Mouse (Mus musculus): Measurements from ENCODE around the gene Ryr1.

Gene Ryr1

GRCm38 (mm10) chr7:29032685-29033084, 92.3 kb downstream of the Ryr1 start:
- DNase-seq (ENCODE audit: low spot score): no peak

DNA sequence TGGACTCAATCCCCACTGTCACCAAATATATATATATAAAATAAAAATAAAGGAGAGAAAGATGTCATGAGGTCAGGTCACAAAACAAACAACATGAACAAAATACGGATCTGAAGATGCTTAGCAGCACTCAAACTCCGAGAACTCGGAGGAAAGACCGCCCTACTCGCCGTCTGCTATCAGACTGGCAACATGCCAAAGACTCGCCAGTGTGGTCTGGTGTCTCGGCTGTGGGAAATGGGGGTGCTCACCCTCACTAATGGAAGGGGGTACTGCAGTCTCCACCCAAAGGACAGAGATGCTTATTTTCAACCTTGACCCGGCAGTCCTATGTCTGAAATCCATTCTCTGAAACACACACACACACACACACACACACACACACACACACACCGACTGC, 93.3 kb downstream of the Ryr1 start:
- DNase-seq (ENCODE audit: low spot score): no peak

DNA sequence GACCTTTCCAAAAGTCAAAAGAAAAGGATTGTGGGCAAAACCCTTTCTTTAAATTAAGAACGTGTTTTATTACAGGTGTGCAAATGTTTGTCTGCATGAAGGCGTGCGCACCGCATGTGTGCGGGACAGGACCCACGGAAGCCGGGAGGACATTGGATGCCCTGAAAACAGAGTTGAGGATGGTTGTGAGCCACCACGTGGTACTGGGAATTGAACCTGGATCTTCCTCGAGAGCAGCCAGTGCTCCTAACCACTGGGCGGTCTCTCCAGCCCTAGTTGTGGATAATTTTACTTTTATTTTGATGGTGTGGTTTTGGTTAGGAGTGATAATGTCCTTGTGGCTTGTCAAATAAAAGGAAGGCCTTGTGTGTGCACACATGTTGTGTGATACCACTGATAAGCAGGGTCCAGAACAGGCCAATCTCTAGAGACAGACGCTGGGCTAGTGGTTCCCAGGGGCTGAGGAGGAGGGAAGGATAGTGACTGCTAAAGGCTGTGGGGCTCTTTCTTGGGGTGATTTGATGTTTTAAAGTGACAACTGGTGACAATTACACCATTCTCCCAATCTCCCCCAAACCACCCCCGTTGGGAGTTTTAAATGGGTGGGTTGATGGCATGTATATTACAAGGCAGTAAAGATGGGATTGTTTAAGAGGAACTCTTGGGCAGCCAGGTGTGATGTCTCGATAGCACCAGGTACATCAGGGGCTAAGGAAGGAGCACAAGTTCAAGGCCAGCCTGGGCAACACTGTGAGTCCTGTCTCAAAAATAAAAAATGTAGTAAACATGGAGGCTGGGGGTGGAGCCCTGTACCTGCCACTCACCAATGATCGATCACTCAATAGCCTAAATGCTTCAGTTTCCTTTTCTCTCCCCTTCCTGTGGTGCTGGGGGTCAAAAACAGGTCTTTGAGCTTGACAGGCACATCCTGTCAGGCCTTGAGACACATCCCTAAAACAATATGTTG, 95.0 kb downstream of the Ryr1 start:
- no peak for DNase-seq (ENCODE audit: low spot score)

GRCm38 (mm10) chr7:29028761-29029160, 96.2 kb downstream of the Ryr1 start:
- no peak for DNase-seq (ENCODE audit: low spot score)

DNA sequence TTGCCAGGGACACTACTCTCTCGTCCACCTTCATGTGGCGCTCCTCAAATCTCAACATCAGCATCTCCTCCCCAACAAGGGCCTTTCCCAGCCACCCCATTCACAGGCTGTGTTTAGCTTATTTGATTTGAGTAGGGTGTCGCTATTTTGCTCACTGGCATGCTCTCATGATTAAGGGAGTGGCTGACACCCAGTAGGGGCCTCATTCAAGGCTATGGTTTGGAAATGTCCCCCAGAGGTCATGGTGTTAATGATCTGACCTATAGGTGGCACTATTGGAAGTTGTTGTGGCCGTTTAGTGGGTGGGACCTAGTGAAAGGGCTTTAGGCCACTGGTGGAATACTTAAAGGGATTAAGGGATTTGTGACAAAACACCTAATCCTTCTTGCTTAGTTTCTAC, 98.2 kb downstream of the Ryr1 start:
- no peak for DNase-seq (ENCODE audit: low spot score)

DNA sequence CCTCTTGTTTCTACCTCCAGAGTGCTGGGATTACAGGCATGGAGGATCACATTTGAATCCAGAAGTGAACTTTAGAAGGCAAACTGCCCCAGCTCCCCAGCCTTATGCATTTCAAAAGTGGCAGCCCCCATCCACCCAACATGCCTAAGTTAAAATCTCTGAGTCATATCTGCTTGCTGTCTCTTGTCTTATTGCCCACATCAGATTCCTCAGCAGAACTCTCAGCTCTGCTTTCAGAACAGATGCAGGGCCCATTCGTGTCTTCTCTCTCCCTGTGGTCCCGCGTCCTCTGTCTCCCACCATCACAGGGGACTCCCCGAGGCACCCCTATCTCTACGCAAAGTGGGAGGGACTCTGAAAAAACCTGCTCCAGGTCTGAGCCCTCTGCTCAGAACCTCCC, 98.8 kb downstream of the Ryr1 start:
- DNase-seq (ENCODE audit: low spot score): no peak

DNA sequence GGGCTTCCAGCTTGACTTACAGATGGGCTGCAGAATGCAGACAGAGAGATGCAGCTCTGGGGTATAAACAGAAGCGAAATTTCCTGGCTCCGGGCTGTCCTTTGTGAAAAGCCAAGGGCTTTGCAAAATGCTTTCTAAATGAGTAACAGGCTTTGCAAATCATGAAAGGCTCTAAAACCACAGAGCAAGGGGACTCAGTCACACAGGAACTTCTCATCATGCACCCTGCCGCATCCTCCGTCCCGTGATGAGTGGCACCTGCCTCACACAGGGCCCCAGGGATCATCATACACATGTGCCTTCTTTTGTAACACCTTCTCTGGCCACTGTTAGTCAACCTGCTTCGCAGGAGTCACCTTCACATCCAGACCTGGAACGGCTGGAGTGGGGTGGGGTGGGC, 99.4 kb downstream of the Ryr1 start:
- no peak for DNase-seq (ENCODE audit: low spot score)

GRCm38 (mm10) chr7:29023514-29023913, 101.5 kb downstream of the Ryr1 start:
- DNase-seq (ENCODE audit: low spot score): no peak

DNA sequence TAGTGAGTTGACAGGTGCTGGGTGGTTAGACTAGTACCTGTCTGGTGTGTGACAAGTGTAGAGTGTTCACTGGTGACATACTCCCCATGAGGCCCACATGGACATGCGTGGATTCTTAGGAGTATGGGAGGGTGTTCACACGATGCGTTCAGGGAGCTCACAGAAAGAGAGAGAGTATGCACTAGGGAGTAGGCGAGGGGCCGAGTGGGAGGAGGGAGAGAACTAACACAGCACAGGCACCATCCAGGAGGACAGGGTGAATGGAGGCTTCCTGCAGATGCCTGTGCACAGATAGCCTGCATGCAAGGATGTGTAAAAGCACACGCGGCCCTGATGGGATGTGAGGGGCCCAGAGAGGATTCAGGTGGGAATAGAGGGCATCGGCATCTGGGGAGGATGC, 102.5 kb downstream of the Ryr1 start:
- no peak for DNase-seq (ENCODE audit: low spot score)

- no peak for DNase-seq (ENCODE audit: low spot score)
These were observed 105.3 kb downstream of the Ryr1 start for GRCm38 (mm10) chr7:29019447-29020220.

- DNase-seq (ENCODE audit: low spot score): no peak
These were observed 107.8 kb downstream of the Ryr1 start for GRCm38 (mm10) chr7:29017222-29017621.

DNA sequence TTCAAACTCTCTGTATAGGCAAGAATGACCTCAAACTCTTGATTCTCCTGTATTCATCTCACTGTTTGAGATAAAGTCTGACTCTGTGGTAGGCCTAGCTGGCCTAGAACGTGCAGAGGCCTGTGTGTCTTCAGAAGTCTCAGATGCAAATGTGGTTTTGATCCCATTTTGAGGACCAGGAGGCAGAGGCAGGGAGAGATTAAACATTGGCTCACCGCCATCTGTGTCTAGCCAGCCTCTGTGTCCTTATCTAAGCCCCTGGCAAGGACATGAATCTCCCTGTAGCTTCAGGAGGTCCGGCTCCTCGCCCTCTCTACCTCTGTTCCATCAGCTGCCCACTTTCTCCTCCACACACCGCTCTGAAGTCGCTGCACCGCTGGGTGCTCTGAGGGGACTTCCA, 108.5 kb downstream of the Ryr1 start:
- no peak for DNase-seq (ENCODE audit: low spot score)

GRCm38 (mm10) chr7:29014984-29015383, 110.0 kb downstream of the Ryr1 start:
- no peak for DNase-seq (ENCODE audit: low spot score)

- no peak for DNase-seq (ENCODE audit: low spot score)
These were observed 116.3 kb downstream of the Ryr1 start for GRCm38 (mm10) chr7:29008714-29009113.

- DNase-seq (ENCODE audit: low spot score): no peak
These were observed 116.8 kb downstream of the Ryr1 start for GRCm38 (mm10) chr7:29008171-29008570.

DNA sequence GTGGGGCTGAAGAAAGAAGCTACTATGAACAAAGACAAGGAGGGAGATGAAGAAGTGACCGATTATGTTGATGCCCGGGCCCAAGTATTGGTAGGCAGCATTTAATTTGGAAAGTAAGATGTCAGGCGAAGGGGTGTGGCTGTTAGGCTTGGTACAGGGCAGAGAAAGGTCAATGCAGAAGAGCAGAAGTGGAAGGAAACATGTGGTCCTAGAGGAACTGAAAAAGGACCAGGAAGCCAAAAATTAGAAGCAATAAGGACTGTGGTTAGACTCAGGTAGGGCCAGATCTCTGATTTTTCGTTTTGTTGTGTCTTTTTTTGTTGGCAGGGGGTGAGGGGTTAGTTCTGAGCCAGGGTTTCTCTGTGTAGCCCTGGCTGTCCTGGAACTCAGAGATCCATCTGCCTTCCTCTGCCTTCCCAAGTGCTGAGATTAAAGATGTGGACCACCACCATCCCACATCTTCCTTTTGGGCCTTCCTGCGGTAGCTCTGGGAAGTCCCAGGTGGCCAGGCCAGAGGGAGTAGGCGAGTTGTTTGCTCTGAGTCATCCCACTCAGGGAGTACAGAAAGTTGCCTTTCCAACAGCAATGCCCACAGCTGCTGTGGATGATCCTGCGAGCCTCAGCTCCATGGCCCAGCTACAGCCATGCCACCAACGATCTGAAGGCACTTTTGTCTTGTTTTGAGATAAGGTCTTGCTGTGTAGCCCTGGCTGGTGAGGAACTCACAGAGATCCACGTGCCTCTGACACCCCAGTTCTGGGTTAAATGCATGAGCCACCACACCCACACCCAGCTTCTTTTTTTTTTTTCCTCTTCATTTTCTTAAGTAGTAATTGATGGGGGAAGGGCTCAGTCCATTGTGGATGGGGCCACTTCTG, 117.5 kb downstream of the Ryr1 start:
- DNase-seq (ENCODE audit: low spot score): no peak

GRCm38 (mm10) chr7:29000651-29001605, 124.1 kb downstream of the Ryr1 start:
- DNase-seq (ENCODE audit: low spot score): peak; percentile 24

DNA sequence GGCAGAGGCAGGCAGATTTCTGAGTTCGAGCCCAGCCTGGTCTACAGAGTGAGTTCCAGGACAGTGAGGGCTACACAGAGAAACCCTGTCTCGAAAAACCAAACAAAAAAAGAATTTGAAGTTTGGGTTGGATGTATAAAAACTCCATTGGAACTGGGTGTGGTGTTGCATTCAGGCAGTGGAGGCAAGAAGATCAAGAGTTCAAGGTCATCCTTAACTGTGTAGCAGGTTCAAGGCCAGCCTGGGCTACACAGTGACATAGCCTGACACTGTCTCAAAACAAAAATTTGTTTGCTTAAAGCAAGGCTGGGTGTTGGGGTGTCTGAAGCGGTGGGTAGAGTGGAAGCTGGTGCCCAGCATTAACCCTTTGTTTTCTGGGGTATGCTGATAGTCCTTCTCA, 131.6 kb downstream of the Ryr1 start:
- DNase-seq (ENCODE audit: low spot score): no peak

DNA sequence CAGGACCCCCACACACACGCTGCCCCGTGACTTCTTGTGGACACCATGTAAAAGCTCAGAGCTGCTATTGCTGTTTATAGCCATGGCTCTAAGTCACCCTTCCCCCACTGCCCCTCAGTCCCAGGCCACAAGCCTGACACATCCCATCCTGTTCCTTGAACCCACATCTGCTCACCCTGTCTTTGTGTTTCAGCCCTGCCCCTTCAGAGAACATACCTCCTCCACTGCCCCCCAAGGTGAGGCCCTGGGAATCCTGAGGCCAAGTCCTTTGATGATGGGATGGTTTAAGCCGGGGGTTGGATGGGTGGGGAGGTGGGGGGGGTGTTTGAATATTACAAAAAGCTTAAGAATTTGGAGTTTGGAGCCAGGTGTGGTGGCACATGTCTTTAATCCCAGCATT, 132.0 kb downstream of the Ryr1 start:
- DNase-seq (ENCODE audit: low spot score): no peak

DNA sequence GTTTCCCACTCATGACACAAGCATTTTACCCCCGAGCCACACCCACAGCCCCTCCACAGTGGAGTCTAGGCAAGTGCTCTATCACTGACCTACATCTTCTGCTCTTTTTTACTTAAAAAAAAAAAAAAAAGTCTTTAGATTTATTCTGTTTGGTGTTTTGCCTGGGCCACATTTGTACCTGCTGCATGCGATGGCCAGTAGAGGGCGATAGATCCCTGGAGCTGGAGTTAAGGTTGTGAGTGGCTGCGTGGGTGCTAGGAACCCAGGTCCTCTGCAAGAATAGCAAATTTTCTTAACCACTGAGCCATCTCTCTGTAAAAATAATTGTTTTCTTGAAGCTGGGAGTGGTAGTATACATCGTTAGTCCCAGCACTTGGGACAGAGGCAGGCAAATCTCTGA, 133.4 kb downstream of the Ryr1 start:
- no peak for DNase-seq (ENCODE audit: low spot score)

GRCm38 (mm10) chr7:28990766-28991273, 134.2 kb downstream of the Ryr1 start:
- no peak for DNase-seq (ENCODE audit: low spot score)
